Mouse (Mus musculus): ENCODE measurements around the gene Cxcl10.
A peak's percentile ranks its signal among the peaks of the same experiment; 100 is the strongest.

Gene Cxcl10

DNA sequence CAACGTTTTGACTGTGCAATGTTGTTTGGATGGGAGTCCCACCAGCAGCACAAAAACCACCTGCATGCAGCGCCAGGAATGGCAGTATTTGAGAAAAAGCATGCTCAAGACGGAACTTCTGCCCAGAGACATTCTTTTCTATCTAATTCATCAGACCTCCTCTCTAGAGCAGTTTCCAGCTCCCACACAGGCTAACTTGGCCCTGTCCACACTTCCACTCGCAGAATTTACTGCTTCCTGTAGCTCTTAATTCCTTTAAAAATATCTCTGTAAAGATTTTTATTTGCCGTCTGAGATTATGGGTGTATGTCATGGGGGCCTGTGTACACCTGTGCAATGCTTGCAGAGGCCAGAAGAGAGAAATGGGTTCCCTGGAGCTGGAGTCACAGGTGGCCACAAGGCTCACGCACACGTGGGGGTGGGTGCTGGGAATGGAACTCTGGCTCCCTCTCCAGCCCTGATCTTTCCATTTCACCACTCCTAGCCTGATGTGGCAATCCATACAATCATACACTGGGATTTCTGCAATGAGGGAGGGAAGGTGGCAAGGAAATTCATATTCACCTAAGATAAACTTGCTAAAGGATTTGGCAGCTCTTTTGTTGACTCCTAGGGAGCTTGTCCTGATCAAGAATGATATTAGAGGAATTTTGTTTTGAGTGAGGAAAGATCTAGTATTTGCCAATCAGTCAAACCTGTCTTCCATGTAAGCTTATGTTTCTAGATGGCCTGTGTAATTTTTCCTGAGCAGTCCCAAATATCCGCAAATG, 26.9 kb downstream of the Cxcl10 start:
- no peak for DNase-seq (ENCODE audit: low read depth, low spot score)

GRCm38 (mm10) chr5:92318596-92318995, 30.1 kb downstream of the Cxcl10 start:
- no peak for DNase-seq (ENCODE audit: low read depth, low spot score)

DNA sequence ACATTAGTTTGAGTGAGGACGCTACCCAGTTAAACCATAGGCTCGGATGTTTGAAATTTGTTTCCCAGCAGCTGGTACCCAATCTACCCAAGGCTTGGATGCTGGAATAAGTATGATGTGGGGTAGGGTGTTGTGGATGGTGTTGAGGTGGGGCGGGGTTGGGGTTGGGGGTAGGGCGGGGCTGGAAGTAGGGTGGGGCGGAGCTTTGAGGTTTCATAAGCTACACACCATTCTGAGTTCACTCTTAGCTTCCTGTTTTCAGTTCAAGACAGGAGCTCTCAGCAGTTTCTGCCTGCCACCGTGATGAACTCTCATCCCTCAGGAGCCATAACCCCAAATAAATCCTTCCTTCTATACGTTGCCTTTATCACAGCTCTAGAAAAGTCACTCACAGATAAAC, 30.6 kb downstream of the Cxcl10 start:
- DNase-seq (ENCODE audit: low read depth, low spot score) = no peak

GRCm38 (mm10) chr5:92313776-92314175, 34.9 kb downstream of the Cxcl10 start:
- no peak for DNase-seq (ENCODE audit: low read depth, low spot score)

DNA sequence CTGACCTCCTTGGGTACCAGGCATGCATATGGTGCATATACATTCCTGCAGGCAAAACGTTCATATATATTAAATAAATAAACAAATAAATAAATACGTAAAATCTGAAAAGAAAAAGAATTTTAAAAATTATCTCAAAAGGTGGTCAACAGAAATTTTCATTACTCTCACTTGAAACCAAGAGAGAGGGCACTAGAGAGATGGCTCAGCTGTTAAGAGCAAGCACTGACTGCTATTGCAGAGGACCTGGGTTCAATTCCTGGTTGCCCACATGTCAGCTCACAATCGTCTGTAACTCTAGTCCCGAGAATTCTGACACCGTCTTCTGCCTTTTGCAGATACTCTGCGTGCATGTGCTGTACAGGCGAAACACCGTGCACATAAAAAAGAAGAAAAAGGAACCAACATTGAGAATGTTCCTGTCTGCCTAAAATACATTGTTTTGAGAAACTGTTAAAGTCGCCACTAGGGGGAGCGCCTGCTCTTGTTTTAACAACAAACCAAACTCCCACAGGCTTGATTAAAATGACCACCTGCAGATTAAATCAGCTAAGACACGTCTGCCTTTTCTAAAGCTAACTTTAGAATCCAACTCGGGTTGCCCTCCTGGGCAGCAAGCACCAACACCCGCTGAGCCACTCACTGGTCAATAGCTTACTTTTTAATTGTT, 36.5 kb downstream of the Cxcl10 start:
- peak; percentile 86 for DNase-seq (ENCODE audit: low read depth, low spot score)

DNA sequence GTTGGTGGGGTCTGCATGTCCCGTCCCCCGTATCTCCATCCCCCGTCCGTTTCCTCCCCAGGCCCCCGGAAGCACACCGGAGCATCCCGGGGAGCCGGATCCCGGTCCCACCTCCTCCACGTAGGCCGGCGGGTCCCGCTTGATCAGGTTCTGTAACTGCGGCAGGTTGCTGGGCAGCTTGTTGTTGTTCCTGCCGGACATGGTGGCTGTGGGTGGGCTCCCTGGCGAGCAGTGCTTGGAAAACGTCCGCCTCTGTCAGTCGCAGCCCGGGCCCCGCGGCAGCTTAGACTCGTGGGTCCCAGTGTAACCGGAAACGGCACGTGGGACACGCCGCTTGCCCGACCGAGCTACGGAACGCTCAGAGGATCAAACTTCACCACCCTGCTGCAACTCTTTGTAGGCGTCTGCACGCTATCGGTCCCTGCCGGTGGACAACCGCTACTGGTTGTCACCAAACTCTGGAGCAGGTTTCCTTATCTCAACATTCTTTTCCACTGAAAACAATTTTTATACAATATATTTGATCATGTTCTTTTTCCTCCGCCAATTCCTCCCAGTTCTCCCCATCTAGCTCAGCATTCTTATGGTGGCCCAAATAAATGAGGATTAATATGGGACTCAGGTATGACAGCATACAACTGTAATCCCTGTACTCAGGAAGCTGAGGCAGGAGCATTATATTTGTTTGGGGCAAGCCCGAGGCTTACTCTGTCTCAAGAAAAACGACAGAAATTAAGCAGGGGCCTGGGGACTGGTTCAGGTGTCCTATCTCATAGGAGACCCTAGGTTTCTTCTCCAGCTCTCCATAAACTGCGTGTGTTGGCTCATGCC, 38.8 kb downstream of the Cxcl10 start, which contains the start of gene Sdad1:
TSS of gene Sdad1 (minus strand) at position 799 of the 831 bp plus-strand sequence.
- peak; percentile 95 for DNase-seq (ENCODE audit: low read depth, low spot score)

DNA sequence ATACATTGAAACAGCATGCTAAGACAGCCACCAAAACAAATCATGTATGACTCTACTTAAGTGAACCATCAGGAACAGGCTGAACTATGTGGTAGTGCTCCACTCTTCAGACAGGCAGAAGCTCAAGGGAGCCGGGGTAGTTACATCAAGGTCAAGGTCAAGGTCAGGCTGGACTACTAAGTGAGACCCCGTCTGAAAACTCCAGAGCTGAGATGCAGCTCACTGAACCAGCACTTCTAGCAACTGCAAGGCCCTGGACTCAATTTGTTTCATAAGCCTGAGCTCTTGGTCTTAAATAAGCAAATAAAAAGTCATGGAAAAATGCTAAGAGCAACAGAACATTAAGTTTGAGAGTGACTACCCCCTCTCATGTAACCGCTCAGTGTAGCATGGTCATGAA, 44.4 kb downstream of the Cxcl10 start:
- no peak for DNase-seq (ENCODE audit: low read depth, low spot score)

GRCm38 (mm10) chr5:92302149-92302840, 46.4 kb downstream of the Cxcl10 start:
- no peak for DNase-seq (ENCODE audit: low read depth, low spot score)
